Mouse (Mus musculus) spleen, postnatal 36 days (tissue): Measurements from ENCODE around the gene Ajuba.

ENCODE experiments used
- DNase-seq, 2 experiments: peaks; one replicate each; pipeline ENCODE4 v3.0.0; 2022; ENCODE audit warnings: low spot score in 2 of 2, mixed read lengths in 1 of 2

Ajuba gene

DNA sequence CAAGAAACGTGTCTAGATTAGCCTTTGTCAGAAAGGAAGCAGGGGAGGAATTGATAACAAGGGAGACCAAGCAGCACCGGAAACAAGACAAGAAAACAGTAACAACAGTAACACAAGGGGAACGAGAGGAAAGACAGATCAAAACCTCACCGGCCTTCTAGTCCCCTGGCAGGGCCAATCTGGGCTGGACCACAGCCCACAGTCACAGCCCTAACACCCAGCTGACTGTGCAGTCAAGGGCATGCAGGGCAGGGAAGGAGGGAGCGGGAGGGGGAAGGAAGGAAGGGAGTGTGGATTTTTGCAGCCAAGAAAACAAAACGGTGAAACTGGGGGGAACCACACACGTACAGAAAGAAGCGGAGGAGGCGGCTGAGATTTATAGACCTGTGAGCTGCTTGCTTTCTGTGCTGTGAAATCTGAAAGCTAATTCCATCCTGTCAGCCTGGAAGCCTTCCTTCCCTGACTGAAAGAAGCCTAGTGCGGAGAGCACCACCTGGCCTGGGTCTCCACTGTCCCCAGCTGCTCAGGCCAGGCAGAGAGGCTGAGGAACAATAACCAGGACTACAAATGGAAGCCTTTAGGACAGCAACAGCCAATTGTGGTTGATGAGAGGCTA is 15.1 kb upstream of the Ajuba start:
- no peak for DNase-seq

- DNase-seq: no peak
These were observed 13.7 kb upstream of the Ajuba start for GRCm38 (mm10) chr14:54591056-54591455.

DNA sequence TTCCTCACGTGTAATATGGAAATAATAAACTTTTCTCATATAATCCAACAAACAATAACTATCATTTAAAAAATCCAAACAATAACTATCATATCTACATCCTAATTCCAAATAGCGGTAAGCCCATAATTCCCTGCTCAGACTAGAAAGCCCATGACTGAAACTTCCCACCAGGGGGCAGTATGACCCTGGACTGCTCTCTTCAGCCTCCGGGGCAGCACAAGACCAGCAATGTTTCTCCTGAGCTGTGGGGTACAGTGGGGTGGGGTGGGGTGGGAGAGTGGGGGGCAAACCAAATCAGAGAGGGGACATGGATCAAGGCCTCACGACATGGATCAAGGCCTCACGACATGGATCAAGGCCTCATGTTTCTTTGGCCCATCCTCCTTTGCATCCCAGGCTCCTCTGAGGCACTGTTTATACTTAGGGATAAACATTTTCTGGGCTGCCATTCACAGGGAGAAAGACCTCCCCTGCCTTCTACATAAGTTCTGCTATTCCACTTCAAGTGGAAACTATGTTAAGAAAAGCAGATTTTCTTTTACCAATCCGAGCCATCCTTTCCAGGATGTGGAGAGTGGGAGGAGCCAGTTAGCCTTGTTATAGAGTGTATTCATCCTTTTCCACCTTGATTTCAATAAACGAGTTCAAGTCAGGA is 6.5 kb upstream of the Ajuba start:
- DNase-seq: peak in 1 of 2 experiments; percentile 44

DNA sequence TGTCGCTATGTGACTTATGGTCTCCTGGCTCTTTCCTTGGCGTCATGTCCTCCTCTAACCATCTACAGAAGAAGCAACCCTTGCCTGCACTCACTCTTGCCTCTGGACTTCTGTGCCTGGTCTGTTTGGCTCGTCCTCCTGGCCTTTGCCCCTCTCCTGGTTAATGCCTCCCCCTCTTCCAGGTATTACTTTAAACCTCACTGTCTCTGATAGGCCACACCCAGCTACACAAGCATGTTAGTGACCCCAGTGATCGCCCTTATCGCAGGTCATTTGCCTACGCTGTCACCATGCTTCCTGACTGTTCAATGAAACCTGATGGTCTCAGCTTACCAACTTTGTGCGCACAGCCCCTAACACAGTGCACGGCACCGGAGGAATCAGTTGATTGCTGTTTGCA is 5.2 kb upstream of the Ajuba start:
- DNase-seq: no peak

- DNase-seq: no peak
These were observed 2.3 kb upstream of the Ajuba start for GRCm38 (mm10) chr14:54579638-54580037.

GRCm38 (mm10) chr14:54578063-54578462 is 705 bp upstream of the Ajuba start:
- peak in 1 of 2 experiments; percentile 51 for DNase-seq

- no peak for DNase-seq
These were observed 893 bp downstream of the Ajuba start for GRCm38 (mm10) chr14:54576241-54577088.

DNA sequence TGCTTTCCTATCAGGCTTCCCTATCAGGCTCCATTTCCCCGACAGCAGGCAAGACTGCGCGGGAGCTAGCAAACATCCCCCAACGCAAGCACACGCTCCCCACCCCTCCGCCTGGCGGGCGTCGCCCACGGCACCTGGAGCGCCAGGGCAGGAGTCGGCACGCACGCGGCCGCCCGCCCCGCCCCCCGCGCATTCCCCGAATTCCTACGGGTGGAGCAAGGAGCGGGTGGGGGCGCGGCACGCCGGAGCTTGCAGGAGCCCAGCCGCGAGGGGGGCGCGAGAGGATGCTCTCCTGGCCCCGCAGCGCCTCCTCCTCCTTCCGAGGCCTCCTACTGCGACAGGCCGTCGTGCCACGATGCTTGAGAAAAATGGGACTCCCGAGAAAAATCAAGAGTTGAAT is 1.7 kb downstream of the Ajuba start:
- DNase-seq: no peak

DNA sequence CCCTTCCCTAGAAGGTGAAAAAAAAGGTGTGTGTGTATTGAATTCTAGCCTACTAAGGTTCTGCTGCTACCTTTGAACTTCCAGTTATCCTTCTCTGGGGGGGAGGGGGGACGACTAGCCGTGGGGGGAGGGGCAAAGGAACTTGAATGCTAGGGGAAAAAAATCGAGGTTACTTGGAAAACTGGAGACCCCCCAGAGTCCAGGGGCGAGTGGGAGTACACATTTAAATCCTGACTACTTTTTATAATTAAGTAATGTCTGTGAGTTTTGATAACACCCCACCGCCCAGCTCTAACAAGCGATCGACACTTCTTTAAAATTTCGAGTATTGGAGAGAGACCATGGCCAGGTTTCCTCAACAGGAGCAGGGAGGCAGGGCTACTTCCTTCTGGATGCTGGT is 2.3 kb downstream of the Ajuba start:
- DNase-seq: no peak

- no peak for DNase-seq
These were observed 3.1 kb downstream of the Ajuba start for GRCm38 (mm10) chr14:54574253-54574652.

- DNase-seq: no peak
These were observed 4.3 kb downstream of the Ajuba start for GRCm38 (mm10) chr14:54572790-54573736.

DNA sequence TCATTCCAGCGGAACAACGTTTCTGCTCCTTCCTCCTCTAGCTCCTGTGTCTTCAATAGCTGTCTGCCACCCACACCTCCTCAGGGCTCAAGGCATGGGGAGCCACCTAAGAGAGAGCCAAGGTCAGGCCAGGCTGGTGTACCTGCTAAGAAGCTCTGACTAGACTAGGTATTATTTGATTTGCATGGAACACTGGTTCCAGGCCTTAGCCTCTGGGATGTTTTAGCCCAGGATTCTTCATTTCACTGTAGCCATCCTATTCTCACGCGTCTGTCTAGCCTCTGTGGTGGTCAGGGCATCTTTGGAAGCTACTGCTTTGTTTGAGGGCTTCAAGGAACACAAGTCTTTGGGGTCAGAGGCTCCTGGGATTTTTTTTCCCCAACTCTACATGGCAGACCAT is 5.2 kb downstream of the Ajuba start:
- DNase-seq: no peak

DNA sequence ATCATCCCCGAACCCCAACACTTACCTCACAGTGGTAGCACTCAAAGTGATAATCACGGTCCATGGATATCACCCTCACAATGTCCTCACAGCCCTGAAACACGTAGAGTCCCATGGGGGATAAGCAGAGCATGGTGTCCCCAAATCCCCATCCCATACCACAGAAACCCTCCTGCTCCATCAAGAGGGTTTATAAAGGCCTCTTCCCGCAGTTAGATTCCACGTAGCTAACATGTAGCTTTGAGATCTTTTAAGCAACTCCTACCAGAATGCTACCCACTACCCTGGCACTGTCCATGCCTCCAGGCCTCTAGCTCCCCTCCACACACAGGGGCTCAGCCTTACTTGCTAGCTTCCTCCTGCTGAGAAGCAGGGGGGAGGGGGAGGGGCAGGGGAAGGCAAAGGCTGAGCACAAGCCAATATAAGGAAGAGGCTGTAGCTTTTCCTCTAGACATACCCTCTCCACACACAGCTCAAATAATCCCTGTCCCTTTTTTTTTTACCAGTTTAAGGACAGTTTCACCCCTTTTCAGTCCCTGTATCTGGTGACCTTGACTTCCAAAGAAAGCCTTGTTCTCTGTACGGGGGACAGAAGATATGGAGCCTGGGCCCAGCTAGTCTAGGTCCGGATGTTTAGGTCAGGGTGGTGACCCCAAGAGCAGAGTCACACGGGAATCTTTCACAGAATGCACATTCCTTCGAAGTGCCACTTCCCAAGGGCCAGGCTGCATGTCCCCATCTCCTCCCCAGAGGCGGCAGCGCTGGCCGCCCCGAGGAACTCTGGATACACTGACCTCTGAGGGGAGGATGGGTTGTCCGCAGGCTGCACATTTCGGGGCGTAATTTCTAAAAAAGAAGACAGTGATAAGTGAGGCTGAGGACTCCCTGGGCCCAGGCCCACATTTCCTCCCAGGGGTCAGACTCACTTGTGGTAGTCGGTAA is 7.6 kb downstream of the Ajuba start:
- DNase-seq: no peak

DNA sequence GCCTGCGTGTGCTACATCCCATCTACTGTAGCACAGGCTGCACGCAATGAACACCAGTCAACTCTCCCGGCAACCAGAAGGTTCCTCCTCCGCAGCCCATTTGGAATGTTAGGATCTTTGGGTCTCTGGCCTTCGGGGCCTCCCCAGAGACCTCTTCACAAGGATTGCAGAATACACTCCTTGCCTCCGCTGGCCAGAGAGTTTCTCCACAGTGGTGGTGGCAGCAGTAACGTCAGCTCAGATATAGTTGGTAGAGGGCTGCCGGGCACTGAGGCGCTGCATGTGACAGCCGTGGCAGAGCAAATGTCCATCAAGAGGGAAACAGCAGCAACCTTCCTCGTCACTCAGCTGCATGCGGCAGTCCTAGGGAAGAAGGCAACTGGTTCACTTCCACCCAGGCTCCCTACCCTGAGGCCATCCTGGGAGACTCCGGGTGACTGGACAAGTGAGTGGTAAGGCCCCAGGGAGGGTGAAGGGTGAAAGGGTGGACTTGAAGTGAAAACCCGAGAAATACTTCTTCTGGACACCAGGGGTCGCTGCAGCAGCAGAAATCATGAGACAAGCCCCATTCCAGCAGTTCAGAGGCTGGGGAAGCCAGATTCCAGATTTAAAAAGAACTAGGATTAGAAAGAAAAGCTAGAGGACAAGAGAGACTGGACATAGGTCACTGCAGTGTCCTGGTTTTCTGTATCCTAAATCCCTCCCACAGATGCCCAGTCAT is 8.5 kb downstream of the Ajuba start:
- peak; percentile 40 to 65 for DNase-seq

DNA sequence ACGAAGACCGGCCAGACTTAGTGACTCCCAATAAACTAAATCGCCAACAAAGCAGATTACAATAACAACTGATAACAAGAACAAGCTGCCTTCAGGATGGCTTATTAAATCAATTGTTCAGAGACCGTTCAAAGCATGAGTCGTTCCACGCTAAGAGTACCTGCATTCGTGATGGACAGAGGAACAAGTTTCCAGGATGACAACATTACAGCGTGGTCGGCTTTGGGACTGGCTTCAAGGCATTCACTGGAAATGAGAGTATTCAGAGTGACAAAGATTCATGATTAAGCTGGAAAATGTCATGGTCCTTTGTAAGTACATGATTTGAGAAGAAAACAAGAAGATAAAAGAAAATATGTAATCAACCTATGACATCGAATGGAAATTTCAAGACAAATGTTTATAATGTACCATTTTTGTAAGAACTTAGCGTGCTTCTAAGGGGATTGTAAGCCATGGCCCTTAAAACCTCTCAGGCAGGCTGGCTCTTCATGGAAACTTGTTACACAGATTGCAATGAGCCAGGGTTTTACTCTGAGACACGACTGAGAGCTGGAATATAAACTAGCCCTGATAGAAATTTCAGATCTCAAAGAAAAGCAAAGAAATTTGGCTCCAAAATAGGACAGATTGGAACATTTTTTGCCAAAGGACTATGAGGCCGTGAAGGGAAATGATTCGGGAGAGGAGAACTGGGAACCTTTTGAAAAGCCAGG is 16.7 kb downstream of the Ajuba start:
- no peak for DNase-seq

DNA sequence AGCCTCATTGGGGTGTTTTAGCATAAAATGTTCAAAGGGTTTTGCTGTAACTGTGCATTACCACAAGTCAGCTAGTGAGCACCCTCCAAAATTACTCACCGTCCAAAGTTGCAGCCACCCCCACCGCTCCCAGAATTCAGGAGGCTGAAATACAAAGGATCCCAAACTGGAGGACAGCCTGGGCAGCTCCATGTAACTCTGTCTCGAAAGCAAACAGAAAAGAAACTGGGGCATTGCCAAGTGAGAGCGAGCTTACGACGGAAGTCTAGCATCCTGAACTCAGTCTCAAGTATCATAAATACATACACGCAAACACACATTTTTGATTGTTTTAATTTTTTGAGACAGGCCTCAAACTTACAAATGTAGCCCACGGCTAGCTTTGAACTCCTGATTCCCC is 20.0 kb downstream of the Ajuba start:
- DNase-seq: no peak

DNA sequence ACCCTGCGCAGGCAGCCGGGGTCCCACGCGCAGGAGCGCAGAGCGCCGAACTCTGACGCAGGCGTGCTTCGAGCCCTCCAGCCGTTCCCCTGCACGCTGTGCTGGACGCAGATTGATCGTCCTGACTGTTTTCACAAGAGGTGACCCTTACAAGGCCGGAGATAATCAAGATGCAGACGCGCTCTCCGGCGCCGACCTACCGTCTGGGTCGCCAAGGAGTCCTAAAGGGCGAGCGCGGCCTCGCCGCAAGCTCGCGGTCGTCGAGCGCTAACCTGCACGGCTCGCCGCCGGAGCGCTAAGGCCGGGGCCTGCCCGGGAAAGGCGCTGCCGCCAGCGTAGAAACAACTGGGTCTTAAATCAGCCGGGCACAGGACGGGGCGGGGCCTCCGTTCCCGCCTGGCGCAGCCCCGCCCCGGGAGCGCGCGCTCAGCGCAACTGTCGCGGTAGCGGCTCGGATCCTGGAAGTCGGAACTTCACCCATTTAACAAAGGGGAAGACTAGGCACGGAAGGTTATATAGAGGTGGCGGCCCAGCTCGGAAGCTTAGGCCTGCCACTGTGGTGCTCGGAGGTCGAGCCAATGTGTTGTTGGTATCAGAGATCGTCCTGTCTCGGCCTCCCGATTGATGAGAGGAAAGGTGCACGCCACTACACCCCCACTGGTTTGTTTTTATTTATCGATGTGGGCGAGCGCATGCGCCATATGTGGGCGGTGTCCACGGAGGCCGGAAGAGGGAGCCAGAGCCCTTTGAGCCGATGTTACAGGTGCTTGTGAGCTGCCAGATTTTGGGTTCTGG is 23.2 kb downstream of the Ajuba start, which contains the start of gene Haus4:
Haus4 (minus strand) TSS at position 642 of the 795 bp plus-strand sequence.
- peak; percentile 79 to 83 for DNase-seq

DNA sequence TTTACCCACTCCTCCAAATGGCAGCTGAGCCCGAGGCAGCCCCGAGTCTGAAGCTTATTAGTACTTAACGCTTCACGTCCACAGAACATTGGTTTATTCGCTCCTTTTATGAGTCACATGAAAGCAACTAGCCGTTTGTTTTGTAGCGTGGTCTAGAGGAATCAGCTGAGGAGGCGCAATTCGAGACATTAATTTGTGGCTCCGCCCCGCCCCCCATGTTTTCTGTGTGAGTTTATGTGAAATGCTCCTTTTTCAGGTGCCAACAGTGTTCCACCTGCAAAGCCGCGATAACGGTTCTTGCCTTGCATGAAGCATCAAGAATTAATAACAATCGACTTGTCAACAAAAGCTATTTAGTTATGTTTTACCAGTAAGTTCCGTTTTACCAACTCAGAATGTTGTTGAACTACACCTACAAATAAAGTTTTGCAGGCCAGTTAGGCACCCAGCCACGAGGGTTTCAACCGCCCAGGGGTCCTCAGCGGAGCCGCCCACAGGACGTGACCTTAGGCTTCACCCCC is 23.8 kb downstream of the Ajuba start:
- peak in 1 of 2 experiments; percentile 43 for DNase-seq
